Mouse (Mus musculus) midbrain, embryonic 15.5 days (tissue): ENCODE results near the gene Trim62. TPM values are rescaled to one million over a fixed set of nuclear protein-coding genes. Genes with fewer than 3 reads are reported as not detected.
"Not testable (repeated sequence)": the region's sequence is repeated elsewhere in the genome, so short reads cannot be mapped to it uniquely, and the experiment has no call there.

ENCODE experiments used
- ATAC-seq: fragments of 200-750 bp; cut with Nextera tagmentation; replicated peaks from 2 replicates; pipeline ENCODE4 v1.8.0; 2017; ENCODE audit warnings: moderate TSS enrichment
- H3K27ac ChIP-seq: fragments of 300-500 bp; sonication (generic); 2 replicates; pipeline ENCODE4 v1.5.1; 2015; ENCODE audit warnings: mild to moderate bottlenecking, inconsistent platforms
- H3K27me3 ChIP-seq: fragments of 300-500 bp; sonication (generic); replicated peaks from 2 replicates; pipeline ENCODE4 v1.6.1; 2015; ENCODE audit warnings: inconsistent platforms
- H3K36me3 ChIP-seq: fragments of 300-500 bp; sonication (generic); replicated peaks from 2 replicates; pipeline ENCODE4 v1.6.1; 2015; ENCODE audit warnings: inconsistent platforms
- H3K4me1 ChIP-seq: fragments of 300-500 bp; sonication (generic); 2 replicates; pipeline ENCODE4 v1.6.1; 2015; ENCODE audit warnings: inconsistent platforms
- H3K4me2 ChIP-seq: fragments of 300-500 bp; sonication (generic); 2 replicates; pipeline ENCODE4 v1.6.1; 2015; ENCODE audit warnings: inconsistent platforms, mild to moderate bottlenecking, moderate library complexity
- H3K4me3 ChIP-seq: fragments of 300-500 bp; sonication (generic); 2 replicates; pipeline ENCODE4 v1.5.1; 2015; ENCODE audit warnings: mild to moderate bottlenecking, inconsistent platforms
- H3K9ac ChIP-seq: fragments of 300-500 bp; sonication (generic); 2 replicates; pipeline ENCODE4 v1.6.1; 2015; ENCODE audit warnings: mild to moderate bottlenecking, inconsistent platforms
- H3K9me3 ChIP-seq: fragments of 300-500 bp; sonication (generic); 2 replicates; pipeline ENCODE4 v1.6.1; 2016; ENCODE audit warnings: inconsistent platforms
- WGBS: fragments of 180-500 bp; shearing (Covaris S2); methylation state at CpG from one replicate; pipeline ENCODE4 v1.1.7; 2015; ENCODE audit warnings: mixed read lengths; 5-methylcytosine and 5-hydroxymethylcytosine counted together
- polyA plus RNA-seq: library from polyadenylated mRNA; unstranded; fragments of >200 nt; fragmentation: Nextera tagmentation; extraction: Ambion mirVana; gene quantifications from 2 replicates; pipeline ENCODE4 v1.2.1, GENCODE M21; 2015

The Trim62 gene
- polyA plus RNA-seq, 1 experiment from 2014 or later: 21.5 TPM

DNA sequence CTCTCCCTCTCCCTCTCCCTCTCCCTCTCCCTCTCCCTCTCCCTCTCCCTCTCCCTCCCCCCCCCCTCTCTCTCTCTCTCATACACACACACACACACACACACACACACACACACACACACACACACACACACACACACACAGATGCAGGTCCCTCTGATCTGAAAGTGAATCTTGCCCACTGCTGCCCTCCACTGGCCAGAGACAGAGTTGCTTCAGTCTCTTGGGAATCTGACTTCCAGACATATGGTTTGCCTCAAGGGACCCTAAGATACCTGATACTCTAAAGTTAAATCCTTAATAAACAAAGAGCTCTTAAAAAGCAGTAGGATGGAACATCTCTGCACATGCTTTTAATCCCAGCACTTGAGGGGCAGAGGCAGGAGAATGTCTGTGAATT, 25.2 kb upstream of the Trim62 start:
- not testable (repeated sequence) for ATAC-seq, H3K27me3 ChIP-seq, H3K4me1 ChIP-seq

DNA sequence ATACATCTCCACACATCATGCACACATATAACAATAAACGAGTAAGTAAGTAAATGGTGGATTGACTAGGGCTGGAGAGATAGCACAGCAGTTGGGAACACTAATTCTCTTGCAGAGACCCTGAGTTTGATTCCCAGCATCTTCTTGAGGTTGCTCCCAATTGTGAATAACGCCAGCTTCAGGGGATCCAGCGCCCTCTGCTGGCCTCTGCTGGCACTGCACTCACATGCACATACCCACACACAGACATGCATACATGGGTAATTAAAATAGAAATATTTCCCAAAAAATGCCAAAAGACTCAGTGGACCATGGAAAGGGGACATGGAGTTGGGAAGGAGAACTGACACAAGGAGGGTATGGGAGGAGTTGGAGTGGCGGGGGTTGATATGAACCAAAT, 24.5 kb upstream of the Trim62 start:
- no peaks in the 10 kb centered on the region for H3K36me3 ChIP-seq
- H3K27me3 ChIP-seq: no peaks in the 10 kb centered on the region
- H3K9ac ChIP-seq: no peak overlapping the region
- no peak overlapping the region for H3K27ac ChIP-seq
- no peak overlapping the region for H3K4me2 ChIP-seq
- H3K4me3 ChIP-seq: no peak overlapping the region
- 75% methylated on average over 4 of the region's 4 CpGs for WGBS
- ATAC-seq: no peak
- peaks cover 3% of the 10 kb centered on the region; the same call in 1 of the 2 replicates for H3K4me1 ChIP-seq
- no peaks in the 10 kb centered on the region for H3K9me3 ChIP-seq

More for the DNA sequence above, 25.2 kb upstream of the Trim62 start:
- not testable (repeated sequence) for H3K27ac ChIP-seq, H3K36me3 ChIP-seq, H3K9ac ChIP-seq, H3K4me2 ChIP-seq, H3K4me3 ChIP-seq, H3K9me3 ChIP-seq

GRCm38 (mm10) chr4:128872992-128873391, 10.4 kb upstream of the Trim62 start:
- H3K9me3 ChIP-seq: no peaks in the 10 kb centered on the region
- H3K9ac ChIP-seq: no peak overlapping the region
- WGBS: 49% methylated on average over 19 of the region's 19 CpGs
- H3K36me3 ChIP-seq: no peaks in the 10 kb centered on the region
- H3K4me2 ChIP-seq: peak overlapping the region; percentile 28
- peaks cover 16% of the 10 kb centered on the region for H3K4me1 ChIP-seq
- no peak overlapping the region for H3K4me3 ChIP-seq
- no peaks in the 10 kb centered on the region for H3K27me3 ChIP-seq
- no peak for ATAC-seq
- H3K27ac ChIP-seq: peak overlapping the region; percentile 58

- H3K4me3 ChIP-seq: no peak overlapping the region
- H3K9ac ChIP-seq: no peak overlapping the region
- H3K27ac ChIP-seq: no peak overlapping the region
- WGBS: 94% methylated on average over 17 of the region's 17 CpGs
- peaks cover 21% of the 10 kb centered on the region for H3K4me1 ChIP-seq
- no peaks in the 10 kb centered on the region for H3K27me3 ChIP-seq
- H3K36me3 ChIP-seq: no peaks in the 10 kb centered on the region
- no peak for ATAC-seq
- H3K9me3 ChIP-seq: no peaks in the 10 kb centered on the region
- H3K4me2 ChIP-seq: no peak overlapping the region
These were observed 9.3 kb upstream of the Trim62 start for GRCm38 (mm10) chr4:128874062-128874461.

- Histone ChIP-seq H3K4me2 (no peak overlapping the region), H3K36me3 (no peaks in the 10 kb centered on the region)
- ATAC-seq: no peak
These were observed 7.9 kb upstream of the Trim62 start for GRCm38 (mm10) chr4:128875439-128875838.

DNA sequence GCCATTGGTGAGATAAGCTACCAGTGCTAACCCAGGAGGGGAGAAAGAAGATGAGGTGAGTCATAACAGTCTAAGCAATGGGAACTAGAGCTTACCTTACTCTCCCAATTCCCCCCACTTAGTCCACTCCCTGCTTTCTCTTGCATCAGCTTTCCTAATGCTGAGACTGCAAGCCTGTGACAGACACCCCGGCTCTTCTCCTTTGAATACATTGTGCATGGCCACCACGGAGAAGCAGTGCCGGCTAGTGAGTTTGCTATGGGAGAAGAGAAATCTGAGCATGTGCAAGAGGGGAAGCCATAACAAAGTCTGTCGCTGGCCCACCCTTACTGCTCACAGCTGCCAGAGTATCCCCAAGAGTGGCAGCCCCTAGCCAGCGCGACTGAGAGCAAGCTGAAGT, 5.9 kb upstream of the Trim62 start:
- H3K36me3 ChIP-seq: no peaks in the 10 kb centered on the region
- peak overlapping the region; percentile 45; the same call in 1 of the 2 replicates for H3K27ac ChIP-seq
- no peak overlapping the region for H3K4me3 ChIP-seq
- H3K9ac ChIP-seq: no peak overlapping the region
- H3K4me2 ChIP-seq: no peak overlapping the region
- H3K27me3 ChIP-seq: no peaks in the 10 kb centered on the region
- no peaks in the 10 kb centered on the region for H3K9me3 ChIP-seq
- ATAC-seq: no peak
- H3K4me1 ChIP-seq: peaks cover 27% of the 10 kb centered on the region
- 14% methylated on average over 6 of the region's 6 CpGs for WGBS

More at GRCm38 (mm10) chr4:128875439-128875838, 7.9 kb upstream of the Trim62 start:
- Histone ChIP-seq H3K9ac (no peak overlapping the region), H3K27ac (no peak overlapping the region), H3K4me3 (no peak overlapping the region), H3K4me1 (peaks cover 27% of the 10 kb centered on the region), H3K9me3 (no peaks in the 10 kb centered on the region), H3K27me3 (no peaks in the 10 kb centered on the region)
- WGBS: 91% methylated on average over 11 of the region's 11 CpGs

DNA sequence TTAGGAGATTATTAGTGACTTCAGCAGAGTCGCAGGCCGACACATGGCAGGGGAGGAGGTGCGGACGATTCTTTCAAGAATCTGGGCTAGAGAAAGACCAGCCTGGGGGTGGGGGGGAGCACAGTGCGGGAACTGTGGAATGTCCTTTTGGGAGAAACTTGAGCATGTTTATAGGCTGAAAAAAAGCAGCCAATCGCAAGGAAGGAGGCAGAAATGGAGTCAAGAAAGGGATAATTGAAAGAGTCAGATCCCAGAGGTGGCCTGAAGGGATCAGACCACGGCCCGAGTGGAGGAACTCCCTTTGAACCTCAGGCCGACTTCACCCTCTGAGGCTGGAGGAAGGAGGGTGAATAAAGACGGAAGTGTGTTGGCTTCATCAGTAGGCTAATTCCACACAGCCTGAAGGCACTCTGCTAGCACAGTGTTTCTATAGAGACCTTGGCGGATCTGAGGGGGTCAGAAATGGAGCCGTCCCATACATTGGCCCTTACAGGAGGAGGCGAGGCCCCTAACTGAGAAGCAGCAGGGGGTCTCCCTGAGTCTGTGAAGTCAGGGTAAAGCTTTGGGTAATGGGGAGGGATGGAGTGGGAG, 4.4 kb upstream of the Trim62 start:
- 10% methylated on average over 13 of the region's 13 CpGs for WGBS
- ATAC-seq: no peak
- Histone ChIP-seq H3K9ac (no peak overlapping the region), H3K4me1 (peaks cover 25% of the 10 kb centered on the region), H3K27me3 (no peaks in the 10 kb centered on the region), H3K36me3 (no peaks in the 10 kb centered on the region), H3K27ac (peak overlapping the region; percentile 45), H3K4me2 (no peak overlapping the region), H3K9me3 (no peaks in the 10 kb centered on the region), H3K4me3 (no peak overlapping the region)

DNA sequence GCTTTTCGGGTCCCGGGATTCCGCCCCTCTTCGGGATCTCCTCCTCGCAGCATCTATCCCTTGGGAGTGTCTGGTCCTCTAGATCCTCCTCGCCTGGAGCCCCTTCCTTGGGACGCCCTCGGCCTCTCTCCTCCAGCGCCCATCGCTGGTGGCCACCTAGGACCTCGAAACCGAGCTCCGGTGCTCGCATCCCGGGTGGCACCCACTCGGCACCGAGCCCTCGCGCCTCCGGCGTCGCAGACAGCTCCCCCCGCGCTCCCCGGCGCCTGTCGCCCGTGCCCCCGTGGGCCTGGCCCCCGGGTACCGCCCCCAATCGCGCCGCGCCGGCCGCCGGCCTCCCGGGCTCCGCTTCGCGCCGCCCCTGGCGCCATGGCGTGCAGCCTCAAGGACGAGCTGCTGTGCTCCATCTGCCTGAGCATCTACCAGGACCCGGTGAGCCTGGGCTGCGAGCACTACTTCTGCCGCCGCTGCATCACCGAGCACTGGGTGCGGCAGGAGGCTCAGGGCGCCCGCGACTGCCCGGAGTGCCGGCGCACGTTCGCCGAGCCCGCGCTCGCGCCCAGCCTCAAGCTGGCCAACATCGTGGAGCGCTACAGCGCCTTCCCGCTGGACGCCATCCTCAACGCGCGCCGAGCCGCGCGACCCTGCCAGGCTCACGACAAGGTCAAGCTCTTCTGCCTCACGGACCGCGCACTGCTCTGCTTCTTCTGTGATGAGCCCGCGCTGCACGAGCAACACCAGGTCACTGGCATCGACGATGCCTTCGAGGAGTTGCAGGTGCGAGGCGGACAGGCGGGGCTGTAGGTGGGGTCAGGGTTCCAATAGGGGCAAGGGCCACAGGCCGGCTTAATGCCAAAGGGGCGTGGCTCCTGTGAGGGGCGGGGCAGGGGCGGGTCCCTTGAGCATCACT, 676 bp downstream of the Trim62 start:
- Histone ChIP-seq H3K27ac (peak overlapping the region; percentile 79), H3K4me2 (peak overlapping the region; percentile 82), H3K27me3 (no peaks in the 10 kb centered on the region), H3K4me1 (peaks cover 51% of the 10 kb centered on the region), H3K4me3 (peak overlapping the region; percentile 70), H3K9me3 (no peaks in the 10 kb centered on the region), H3K36me3 (no peaks in the 10 kb centered on the region), H3K9ac (peak overlapping the region; percentile 77)
- peak; percentile 76 for ATAC-seq
- under 1% methylated on average over 94 of the region's 94 CpGs for WGBS

- Histone ChIP-seq H3K9me3 (no peaks in the 10 kb centered on the region), H3K27ac (peak overlapping the region; percentile 79), H3K27me3 (no peaks in the 10 kb centered on the region), H3K9ac (peak overlapping the region; percentile 77), H3K4me2 (peak overlapping the region; percentile 82), H3K36me3 (no peaks in the 10 kb centered on the region), H3K4me3 (peak overlapping the region; percentile 70), H3K4me1 (peaks cover 44% of the 10 kb centered on the region)
- 53% methylated on average over 5 of the region's 5 CpGs for WGBS
- no peak for ATAC-seq
These were observed 1.3 kb downstream of the Trim62 start for GRCm38 (mm10) chr4:128884711-128885095.

DNA sequence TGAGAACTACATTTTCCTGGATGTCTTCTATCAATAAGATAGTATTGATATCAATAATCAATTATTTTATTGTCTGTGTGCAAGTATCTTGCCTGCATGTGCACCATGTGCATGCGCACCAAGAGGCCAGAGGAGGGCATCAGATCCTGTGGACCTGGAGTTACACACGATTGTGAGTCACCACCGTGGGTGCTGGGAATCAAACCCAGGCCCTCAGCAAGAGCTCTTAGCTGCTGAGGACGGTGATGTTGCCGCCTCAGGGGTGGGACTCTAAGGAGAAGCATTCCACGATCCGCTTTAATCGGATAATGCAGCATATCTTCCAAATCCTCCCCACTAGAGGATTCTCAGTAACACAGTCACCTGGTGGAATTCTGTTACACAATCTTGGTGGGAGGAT, 2.2 kb downstream of the Trim62 start:
- Histone ChIP-seq H3K4me2 (no peak overlapping the region), H3K4me3 (0 out of 2 replicates have a peak overlapping the region, but pooled peaks have one; percentile 70), H3K27me3 (no peaks in the 10 kb centered on the region)

DNA sequence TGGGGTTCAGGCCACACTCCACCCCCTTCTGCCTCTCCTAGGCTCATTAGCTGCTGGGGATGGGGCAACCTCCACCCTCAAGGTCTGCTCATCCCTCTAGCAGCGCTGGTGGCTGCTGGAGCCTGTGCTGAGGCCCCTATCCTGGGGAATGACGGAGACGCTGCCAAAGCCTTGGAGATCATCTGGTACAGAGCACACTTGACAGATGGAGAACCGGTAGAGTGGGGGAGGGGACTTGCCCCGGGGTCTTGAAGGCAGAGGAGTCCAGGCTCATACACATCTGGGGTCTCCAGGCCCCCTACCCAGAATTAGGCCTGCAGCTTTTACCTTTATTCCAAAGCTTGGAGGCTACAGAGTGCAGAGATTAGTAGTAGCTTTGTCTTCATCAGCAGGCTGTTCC, 3.2 kb downstream of the Trim62 start:
- Histone ChIP-seq H3K27me3 (no peaks in the 10 kb centered on the region), H3K4me2 (peak overlapping the region; percentile 2; the same call in 1 of the 2 replicates), H3K9ac (peak overlapping the region; percentile 14; the same call in 1 of the 2 replicates), H3K36me3 (no peaks in the 10 kb centered on the region), H3K4me3 (no peak overlapping the region; the same call in 1 of the 2 replicates), H3K4me1 (peaks cover 44% of the 10 kb centered on the region), H3K27ac (no peak overlapping the region), H3K9me3 (no peaks in the 10 kb centered on the region)
- ATAC-seq: no peak
- WGBS: 42% methylated on average over 5 of the region's 5 CpGs

More for the DNA sequence above, 2.2 kb downstream of the Trim62 start:
- Histone ChIP-seq H3K27ac (no peak overlapping the region), H3K36me3 (no peaks in the 10 kb centered on the region), H3K4me1 (peaks cover 44% of the 10 kb centered on the region), H3K9ac (no peak overlapping the region), H3K9me3 (no peaks in the 10 kb centered on the region)
- ATAC-seq: no peak
- 91% methylated on average over 8 of the region's 8 CpGs for WGBS

- no peak overlapping the region for H3K27ac ChIP-seq
- no peak overlapping the region; the same call in 1 of the 2 replicates for H3K4me3 ChIP-seq
- H3K4me1 ChIP-seq: peaks cover 44% of the 10 kb centered on the region
- ATAC-seq: no peak
- peak overlapping the region; percentile 2; the same call in 1 of the 2 replicates for H3K4me2 ChIP-seq
- 63% methylated on average over 10 of the region's 10 CpGs for WGBS
- no peaks in the 10 kb centered on the region for H3K27me3 ChIP-seq
- no peaks in the 10 kb centered on the region for H3K36me3 ChIP-seq
- H3K9ac ChIP-seq: peak overlapping the region; percentile 14; the same call in 1 of the 2 replicates
- no peaks in the 10 kb centered on the region for H3K9me3 ChIP-seq
These were observed 3.6 kb downstream of the Trim62 start for GRCm38 (mm10) chr4:128887026-128887425.
